Mouse (Mus musculus): ENCODE results near the gene Eps8.
"Not testable (repeated sequence)": the region's sequence is repeated elsewhere in the genome, so short reads cannot be mapped to it uniquely, and the experiment has no call there.

The Eps8 gene

DNA sequence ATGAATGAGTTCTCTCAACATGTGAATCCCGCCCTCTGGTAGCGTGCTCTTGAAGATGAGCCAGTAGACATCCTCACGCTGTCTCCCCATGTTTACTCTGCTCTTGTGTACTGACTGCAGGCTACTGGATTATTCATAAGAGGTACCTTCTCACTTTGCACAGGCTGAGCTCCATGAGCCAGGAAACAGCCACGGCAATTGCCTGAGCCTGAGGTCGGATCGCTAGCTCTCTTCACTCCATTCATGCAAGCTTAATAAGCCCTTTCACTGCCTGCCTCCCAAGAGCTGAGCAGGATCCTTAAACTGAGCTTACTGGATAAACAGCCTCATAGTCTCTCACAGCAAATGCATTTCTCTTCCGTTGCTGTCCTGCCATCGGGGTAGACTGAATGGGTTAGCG, 182.5 kb downstream of the Eps8 start:
- DNase-seq (ENCODE audit: low spot score) = no peak

DNA sequence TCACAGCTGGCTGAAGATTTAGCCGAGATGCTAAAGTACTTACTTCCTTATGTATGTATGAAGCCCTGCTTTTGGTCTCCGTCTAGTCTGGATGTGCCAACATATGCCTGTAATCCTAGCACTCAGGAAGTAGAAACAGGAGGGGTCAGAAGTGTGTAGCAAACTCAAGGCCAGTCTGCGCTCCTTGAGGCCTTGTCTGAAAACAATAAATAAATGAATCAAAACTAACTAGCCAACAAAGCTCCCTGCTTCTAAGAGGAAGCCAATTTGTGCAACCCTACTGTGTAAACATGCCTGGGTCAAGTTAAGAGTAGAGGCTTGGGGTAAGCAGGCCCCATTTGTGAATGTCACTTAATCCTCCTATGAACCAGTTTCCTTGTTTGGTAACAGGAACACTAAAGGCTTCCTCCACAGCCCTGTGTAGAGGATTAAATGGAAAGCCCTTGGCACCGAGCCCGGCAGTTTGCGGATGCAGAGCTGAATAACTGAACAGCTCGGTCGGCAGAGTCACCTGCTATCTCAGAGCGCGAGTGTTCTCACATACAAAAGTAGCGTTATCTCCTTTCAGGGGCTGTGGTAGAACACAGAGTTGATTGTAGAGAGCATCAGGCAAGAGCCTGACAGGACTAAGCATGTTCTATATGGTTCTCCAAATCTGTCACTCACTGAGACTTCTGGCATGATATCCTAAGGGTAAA, 183.6 kb downstream of the Eps8 start:
- peak; percentile 56 for DNase-seq (ENCODE audit: low spot score)

DNA sequence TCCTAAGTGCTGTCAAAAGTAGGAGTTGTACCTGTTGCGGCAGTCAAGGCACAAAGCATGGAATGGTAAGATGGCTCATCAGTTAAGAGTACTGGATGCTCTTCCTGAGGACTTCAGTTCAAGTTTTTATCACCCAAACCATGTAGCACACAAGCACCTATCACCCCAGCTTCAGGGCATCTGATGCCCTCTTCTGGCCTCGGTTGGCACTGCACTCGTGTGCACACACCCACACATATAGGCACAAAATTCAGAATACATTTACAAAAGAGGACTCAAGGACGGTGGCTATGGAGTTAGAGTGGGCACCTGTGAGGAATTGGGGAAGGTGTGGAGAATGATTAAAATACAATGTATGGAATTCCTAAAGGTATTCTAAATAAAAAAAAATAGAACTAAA, 185.1 kb downstream of the Eps8 start:
- DNase-seq (ENCODE audit: low spot score) = no peak

DNA sequence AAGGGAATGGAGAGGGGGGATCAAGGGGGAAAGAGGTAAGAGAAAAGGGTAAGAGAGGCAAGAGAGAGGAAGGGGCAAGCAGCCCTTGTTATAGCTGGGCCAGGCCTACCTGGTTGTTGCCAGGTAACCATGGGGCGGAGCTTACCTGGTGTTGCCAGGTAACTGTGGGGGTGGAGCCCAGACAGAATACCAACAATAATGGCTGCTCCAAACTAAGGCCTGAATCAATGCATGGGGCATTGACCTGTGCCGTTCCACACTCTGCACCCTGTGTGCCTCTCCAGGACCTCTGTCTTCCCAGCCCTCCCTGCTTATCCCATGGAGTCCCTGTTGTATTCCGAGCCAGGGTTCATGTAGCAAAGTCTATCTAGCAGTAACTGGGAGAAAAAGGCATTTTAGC, 187.0 kb downstream of the Eps8 start:
- DNase-seq (ENCODE audit: low spot score) = no peak

DNA sequence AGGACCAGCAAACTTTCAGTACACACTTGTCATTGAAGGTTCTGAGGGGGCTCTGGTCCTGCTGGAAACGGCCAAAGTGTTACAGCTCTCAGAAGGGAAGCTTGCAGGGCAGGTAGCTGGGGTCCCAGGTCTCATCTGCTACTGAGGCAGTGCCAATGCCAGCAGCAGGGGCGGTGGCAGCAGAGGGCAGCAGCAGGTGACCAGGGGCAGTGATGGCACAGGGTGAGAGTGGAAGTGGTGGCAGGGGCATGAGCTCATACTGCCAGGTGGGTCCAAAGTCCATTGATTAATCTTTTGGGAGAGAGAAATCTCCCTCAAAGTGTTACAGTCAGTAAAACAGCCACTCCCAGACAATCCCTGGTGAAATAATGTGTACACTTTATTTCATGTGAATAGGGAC, 188.4 kb downstream of the Eps8 start:
- DNase-seq (ENCODE audit: low spot score) = no peak

DNA sequence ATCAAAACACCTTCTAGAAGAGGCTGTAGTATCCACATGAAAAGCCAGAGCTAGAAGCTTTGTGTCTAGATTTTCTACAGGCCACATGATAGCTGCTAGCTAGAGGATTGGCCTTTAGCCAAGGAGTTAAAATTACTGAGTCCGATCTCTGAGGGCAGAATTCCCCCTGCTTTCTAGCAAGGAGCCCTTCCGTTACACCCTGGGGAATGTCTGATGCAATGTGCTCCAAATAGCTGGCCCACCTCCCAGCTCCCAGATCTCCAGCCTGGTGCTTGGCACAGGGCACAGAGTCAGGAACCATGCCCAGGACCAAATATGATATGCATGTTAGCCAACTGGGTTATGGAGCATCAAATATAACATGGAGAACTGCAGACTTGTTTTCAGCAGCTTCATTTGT, 189.4 kb downstream of the Eps8 start:
- no peak for DNase-seq (ENCODE audit: low spot score)

DNA sequence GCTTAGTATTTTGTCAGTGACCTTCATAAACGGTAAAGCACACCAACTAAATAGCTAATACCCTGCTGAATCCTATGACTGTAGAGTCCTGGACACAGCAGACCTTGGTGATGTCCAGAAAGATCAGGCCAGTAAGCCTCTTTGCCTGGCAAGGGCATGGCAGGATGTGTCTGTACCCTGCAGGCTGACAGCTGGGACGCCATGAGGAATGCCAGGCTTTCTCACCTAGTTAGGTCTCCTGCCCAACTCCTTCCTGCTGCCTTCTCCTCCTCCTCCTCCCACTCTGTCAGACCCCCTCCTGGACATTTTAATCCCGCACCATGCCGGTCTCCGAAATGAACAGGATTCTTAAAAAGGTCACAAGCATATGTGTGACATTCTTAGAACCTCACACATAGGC, 190.9 kb downstream of the Eps8 start:
- DNase-seq (ENCODE audit: low spot score) = no peak

DNA sequence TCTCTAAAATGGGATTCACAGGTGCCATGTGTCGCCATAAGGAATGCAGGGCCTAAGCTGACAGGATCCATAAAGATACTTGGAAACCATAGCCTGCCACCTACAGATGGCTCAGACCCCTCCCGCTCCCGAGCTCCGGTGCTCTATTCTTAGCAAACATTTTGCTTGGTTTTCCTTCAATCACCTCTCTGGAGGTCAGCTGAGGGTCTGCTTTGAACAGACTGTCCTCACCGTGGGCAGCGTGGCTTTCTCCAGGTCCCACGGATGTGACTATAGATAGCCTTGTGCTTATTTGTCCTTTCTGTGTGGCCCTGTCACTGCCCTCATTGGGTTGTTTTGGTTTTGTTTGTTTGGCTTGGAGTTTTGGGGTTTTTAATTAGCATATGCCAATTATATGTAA, 196.5 kb downstream of the Eps8 start:
- no peak for DNase-seq (ENCODE audit: low spot score)

DNA sequence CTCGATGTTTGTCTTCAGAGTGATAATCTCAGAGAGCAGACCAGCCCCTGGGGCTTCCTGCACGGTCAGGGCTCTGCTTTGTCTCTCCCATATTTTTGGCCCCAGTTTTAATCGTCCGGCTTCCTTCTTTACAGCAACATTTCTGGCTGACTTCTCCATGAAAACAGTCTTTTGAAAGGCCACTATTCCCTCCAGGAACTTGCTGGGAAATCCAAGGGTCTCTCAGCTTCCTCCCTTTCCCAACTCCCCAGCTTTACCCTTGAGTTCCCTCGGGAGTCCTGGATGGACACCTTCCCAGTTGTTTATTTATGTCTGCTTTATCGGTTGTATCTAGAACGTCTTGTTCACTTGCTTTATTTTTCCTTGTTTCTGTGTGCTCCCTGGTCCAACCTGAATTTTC, 197.5 kb downstream of the Eps8 start:
- no peak for DNase-seq (ENCODE audit: low spot score)

DNA sequence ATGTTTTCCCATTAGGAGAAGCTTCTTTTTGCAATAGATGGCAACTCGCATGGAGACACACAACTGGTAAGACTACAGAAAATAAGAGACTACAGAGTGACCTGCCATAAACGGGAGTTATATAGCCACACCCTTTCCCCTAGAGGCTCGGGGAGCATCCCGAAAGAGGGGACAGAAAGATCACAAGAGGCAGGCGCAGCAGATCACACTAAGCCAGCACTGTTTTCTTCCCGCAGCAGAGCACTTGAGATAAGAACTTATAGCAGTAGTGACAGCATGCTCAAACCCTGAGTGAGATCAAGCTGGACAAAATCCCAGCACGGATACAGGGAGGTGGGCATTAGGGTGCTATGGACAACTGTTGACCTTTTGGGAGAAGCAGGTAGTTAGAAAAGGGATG, 198.6 kb downstream of the Eps8 start:
- no peak for DNase-seq (ENCODE audit: low spot score)

DNA sequence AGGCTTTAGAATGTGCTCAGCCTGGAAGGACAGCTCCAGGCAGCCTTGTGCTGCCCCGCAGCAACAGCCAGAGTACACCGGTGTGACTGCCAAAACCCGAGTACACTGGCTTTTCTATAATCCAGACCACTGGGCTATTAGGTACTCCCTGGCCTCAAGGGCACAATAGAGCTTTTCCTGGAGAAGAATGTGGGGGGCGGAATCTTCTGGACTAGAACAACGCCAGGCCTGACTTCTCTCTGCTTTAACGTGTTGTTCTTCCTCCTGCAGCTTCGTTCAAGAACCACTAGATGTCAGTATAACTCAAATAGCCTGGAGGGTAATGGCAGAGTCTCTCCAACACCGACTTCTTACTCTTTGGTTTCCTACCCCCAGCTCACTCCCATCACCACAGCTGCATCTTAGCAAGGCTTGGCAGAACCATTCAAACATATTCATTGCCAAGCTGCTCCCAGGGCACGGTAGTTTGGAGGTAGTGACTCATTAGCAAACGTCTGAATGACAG, 199.1 kb downstream of the Eps8 start:
- DNase-seq (ENCODE audit: low spot score) = no peak

DNA sequence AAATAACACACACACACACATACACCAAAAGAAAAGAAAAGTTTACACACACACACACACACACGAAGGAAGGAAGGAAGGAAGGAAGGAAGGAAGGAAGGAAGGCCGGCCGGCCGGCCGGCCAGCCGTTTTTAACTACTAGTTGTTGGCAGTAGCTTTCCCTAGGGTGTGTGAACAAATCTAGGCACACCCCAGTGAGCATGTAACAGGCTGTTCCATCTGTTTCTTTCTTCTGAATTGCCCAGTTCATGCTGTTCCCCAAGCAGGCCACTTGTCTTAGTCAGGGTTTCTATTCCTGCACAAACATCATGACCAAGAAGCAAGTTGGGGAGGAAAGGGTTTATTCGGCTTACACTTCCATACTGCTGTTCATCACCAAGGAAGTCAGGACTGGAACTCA, 208.6 kb downstream of the Eps8 start:
- DNase-seq (ENCODE audit: low spot score) = not testable (repeated sequence)

DNA sequence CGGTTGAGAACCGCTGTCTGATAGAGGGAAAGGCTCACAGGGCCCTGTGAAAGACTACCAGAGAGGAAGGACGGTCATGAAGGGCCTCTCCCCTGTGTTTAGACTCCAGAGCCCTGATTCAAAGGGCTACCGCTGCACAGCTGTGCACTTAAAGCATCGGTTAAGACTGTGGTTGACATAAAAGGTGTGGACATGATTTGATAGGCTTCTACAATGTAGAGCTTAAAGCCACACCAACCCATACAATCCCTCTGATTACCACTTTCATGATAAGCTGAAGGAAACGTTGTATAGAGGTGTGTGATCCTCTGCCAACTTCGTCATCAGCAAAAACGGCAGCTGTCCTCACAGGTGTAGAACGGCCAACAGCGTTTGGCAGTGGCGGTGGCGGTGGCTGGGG, 211.6 kb downstream of the Eps8 start:
- DNase-seq (ENCODE audit: low spot score) = no peak

DNA sequence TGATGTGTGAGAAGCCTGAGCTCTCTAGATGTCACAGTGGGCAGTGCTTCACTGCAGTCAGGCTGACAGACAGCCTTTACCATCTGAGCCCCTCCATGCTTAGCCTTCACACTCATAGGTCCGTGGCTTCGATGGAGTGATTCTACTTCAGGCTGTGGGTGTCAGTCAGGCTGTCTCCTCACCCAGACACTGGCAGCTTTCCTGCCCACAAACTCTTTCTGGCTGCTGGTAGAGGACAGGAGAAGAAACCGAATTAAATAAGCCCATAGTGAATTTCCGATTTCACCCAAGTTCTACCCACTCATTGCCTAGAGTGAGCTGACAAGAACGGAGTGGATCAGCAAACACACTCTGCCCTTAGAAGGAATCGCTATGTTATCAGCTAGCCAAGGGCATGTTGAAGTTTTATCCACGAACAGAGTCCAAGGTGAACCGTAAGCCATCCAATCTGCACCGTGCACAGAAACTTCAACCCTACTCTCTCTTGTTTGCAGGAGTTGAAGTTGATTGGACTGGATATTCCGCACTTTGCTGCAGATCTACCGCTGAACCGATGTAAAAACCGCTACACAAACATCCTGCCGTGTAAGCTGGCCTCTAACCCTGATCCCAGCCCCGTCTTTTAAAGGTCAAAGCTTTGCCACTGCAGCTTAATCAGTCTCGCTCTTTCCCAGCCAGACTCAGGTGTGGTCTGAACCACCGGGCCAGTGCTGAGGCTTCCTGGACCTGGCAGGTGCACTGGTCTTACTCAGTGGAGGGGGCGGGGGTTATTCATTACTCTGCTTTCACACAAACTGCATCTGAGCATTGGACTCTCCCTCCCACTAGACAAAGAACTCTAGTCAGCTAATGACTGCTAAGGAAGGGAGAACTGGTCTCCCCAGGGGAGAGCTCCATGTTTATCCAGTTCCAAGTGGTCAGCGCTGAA, 213.9 kb downstream of the Eps8 start:
- DNase-seq (ENCODE audit: low spot score) = no peak

DNA sequence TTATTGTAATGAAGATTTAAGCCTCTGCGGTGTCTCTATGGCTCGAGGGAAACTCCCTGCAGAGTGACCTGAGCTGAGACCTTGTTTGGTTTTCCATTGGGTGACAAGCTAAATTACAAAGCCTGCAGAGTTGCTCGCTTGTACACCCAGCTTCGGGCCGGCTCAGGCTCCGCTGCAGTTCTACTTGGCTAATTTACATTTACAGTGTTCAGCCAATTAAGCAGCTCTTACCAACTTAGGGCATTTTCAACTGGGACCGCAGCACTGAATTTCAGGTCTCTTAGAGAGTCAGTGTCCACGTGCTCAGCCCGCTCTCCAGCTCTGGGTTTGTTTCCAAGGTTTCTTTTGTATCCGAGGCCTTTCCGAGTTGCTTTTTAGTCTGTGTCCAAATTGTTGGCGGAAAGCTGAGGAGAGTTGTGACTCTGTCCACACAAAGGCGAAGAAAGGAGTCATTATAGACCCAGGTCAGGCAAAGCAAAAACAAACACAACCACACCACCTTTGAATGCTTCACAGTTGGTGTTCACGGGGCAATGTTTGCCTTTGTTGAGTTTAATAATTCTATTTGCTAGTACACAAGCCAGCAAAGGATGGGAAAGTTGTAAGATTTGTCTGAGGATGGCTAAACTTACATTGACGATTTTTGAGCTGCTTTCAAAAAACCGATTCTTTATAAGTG, 216.6 kb downstream of the Eps8 start:
- no peak for DNase-seq (ENCODE audit: low spot score)

DNA sequence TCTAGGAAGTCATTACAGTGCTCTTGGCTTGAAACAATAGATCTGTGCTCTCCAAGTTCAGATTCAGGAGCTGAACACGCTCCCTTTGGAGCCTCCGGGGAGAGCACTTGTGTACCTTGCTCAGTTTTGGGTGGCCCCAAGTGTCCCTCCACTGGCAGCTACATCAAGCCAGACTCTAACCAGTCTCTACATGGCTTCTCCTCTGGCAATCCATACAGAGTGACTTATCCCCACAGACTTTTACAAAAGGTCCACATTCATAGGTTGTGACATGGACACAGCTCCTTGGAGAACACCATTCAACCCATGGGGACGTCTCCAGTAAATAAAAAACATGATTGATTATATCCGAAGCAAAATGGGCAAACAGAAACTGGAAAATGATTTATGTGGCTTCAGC, 217.2 kb downstream of the Eps8 start:
- no peak for DNase-seq (ENCODE audit: low spot score)

DNA sequence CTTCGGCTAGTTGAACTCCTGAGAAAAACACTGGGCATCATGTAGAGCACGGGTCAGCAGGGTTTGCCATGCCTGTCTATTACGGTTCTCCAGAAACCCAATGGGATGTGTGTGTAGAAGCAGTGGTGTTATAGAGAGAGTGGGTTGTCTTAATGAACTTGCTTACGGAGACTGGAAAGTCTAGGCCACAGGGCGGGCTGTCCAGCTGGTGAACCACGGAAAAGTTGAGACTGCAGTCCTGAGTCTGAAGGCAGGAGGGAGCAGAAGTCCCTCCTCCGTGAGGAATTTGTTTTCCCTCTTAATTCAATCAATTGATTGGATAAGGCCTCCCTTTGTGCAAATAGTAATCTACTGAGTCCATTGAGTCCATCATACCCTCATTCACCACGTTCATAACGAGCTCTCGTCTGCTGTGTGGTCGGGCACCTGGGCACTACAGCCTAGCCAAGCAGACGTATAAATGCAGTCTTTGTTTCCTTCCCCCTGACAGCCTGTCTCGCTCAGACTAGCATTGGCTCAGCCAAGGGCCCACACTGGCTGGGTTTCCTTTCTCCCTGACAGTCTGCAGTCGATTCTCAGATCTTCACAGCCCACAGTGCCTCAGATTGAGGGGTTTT, 221.0 kb downstream of the Eps8 start:
- DNase-seq (ENCODE audit: low spot score) = no peak

Data from urinary bladder, postnatal 10 days (tissue).